Mouse (Mus musculus): ENCODE measurements around the gene Nsrp1. TPM values are rescaled to one million over a fixed set of nuclear protein-coding genes. Genes with fewer than 3 reads are reported as not detected.
A peak's percentile ranks its signal among the peaks of the same experiment; 100 is the strongest.

Nsrp1 gene
- polyA plus RNA-seq, 1 experiment from 2014 or later, result 75.1 TPM

GRCm38 (mm10) chr11:77031151-77031934 lies 46.9 kb downstream of the Nsrp1 start:
- Histone ChIP-seq H3K27ac (no peak overlapping the region), H3K4me1 (no peaks in the 10 kb centered on the region), H3K9me3 (replicated peaks) (no peaks in the 10 kb centered on the region), H3K36me3 (no peaks in the 10 kb centered on the region), H3K4me2 (no peak overlapping the region), H3K4me3 (replicated peaks) (no peak overlapping the region), H3K27me3 (no peaks in the 10 kb centered on the region), H3K9ac (no peak overlapping the region)
- WGBS, result 81% methylated on average over 14 of the region's 14 CpGs
- ATAC-seq (replicated peaks; ENCODE audit: low FRiP score), result no peak

GRCm38 (mm10) chr11:77028157-77028556 lies 50.1 kb downstream of the Nsrp1 start:
- no peaks in the 10 kb centered on the region for H3K27me3 ChIP-seq
- H3K36me3 ChIP-seq, result no peaks in the 10 kb centered on the region
- no peak overlapping the region for H3K9ac ChIP-seq
- no peak overlapping the region for H3K4me3 ChIP-seq (replicated peaks)
- H3K9me3 ChIP-seq (replicated peaks), result no peaks in the 10 kb centered on the region
- WGBS, result 86% methylated on average over 3 of the region's 3 CpGs
- no peaks in the 10 kb centered on the region for H3K4me1 ChIP-seq
- no peak overlapping the region for H3K4me2 ChIP-seq
- no peak overlapping the region for H3K27ac ChIP-seq
- no peak for ATAC-seq (replicated peaks; ENCODE audit: low FRiP score)

GRCm38 (mm10) chr11:77026559-77026958 lies 51.7 kb downstream of the Nsrp1 start:
- Histone ChIP-seq H3K9ac (no peak overlapping the region), H3K4me1 (no peaks in the 10 kb centered on the region), H3K9me3 (replicated peaks) (no peaks in the 10 kb centered on the region), H3K4me3 (replicated peaks) (no peak overlapping the region), H3K4me2 (no peak overlapping the region), H3K27ac (no peak overlapping the region), H3K27me3 (no peaks in the 10 kb centered on the region), H3K36me3 (no peaks in the 10 kb centered on the region)
- 76% methylated on average over 3 of the region's 3 CpGs for WGBS
- no peak for ATAC-seq (replicated peaks; ENCODE audit: low FRiP score)

GRCm38 (mm10) chr11:77021749-77022396 lies 56.4 kb downstream of the Nsrp1 start:
- no peaks in the 10 kb centered on the region for H3K4me1 ChIP-seq
- no peak overlapping the region for H3K9ac ChIP-seq
- ATAC-seq (replicated peaks; ENCODE audit: low FRiP score), result no peak
- H3K4me2 ChIP-seq, result no peak overlapping the region
- no peaks in the 10 kb centered on the region for H3K36me3 ChIP-seq
- H3K9me3 ChIP-seq (replicated peaks), result no peaks in the 10 kb centered on the region
- no peak overlapping the region for H3K4me3 ChIP-seq (replicated peaks)
- H3K27me3 ChIP-seq, result no peaks in the 10 kb centered on the region
- 77% methylated on average over 9 of the region's 9 CpGs for WGBS
- no peak overlapping the region for H3K27ac ChIP-seq

- no peak for ATAC-seq (replicated peaks; ENCODE audit: low FRiP score)
- Histone ChIP-seq H3K4me3 (replicated peaks) (no peak overlapping the region), H3K27me3 (no peaks in the 10 kb centered on the region), H3K36me3 (no peaks in the 10 kb centered on the region), H3K27ac (no peak overlapping the region), H3K4me1 (no peaks in the 10 kb centered on the region), H3K9ac (no peak overlapping the region), H3K4me2 (no peak overlapping the region), H3K9me3 (replicated peaks) (no peaks in the 10 kb centered on the region)
- WGBS, result 66% methylated on average over 8 of the region's 8 CpGs
Measured at GRCm38 (mm10) chr11:77019539-77019938, 58.7 kb downstream of the Nsrp1 start.

- Histone ChIP-seq H3K9ac (no peak overlapping the region), H3K9me3 (replicated peaks) (no peaks in the 10 kb centered on the region), H3K27ac (no peak overlapping the region), H3K36me3 (no peaks in the 10 kb centered on the region), H3K4me1 (no peaks in the 10 kb centered on the region), H3K4me3 (replicated peaks) (no peak overlapping the region), H3K4me2 (no peak overlapping the region), H3K27me3 (no peaks in the 10 kb centered on the region)
- 74% methylated on average over 11 of the region's 11 CpGs for WGBS
- ATAC-seq (replicated peaks; ENCODE audit: low FRiP score), result no peak
Measured at GRCm38 (mm10) chr11:77018046-77018445, 60.2 kb downstream of the Nsrp1 start.

GRCm38 (mm10) chr11:77010762-77011475 lies 67.3 kb downstream of the Nsrp1 start:
- Histone ChIP-seq H3K36me3 (no peaks in the 10 kb centered on the region), H3K27ac (no peak overlapping the region), H3K4me2 (no peak overlapping the region), H3K4me3 (replicated peaks) (no peak overlapping the region), H3K4me1 (peaks cover 8% of the 10 kb centered on the region; the same call in 1 of the 2 replicates), H3K27me3 (no peaks in the 10 kb centered on the region), H3K9ac (no peak overlapping the region), H3K9me3 (replicated peaks) (no peaks in the 10 kb centered on the region)
- no peak for ATAC-seq (replicated peaks; ENCODE audit: low FRiP score)
- 66% methylated on average over 10 of the region's 10 CpGs for WGBS

GRCm38 (mm10) chr11:77009069-77010025 lies 68.9 kb downstream of the Nsrp1 start:
- H3K4me3 ChIP-seq (replicated peaks), result no peak overlapping the region
- ATAC-seq (replicated peaks; ENCODE audit: low FRiP score), result no peak
- no peak overlapping the region for H3K4me2 ChIP-seq

GRCm38 (mm10) chr11:77006616-77007015 lies 71.6 kb downstream of the Nsrp1 start:
- Histone ChIP-seq H3K4me2 (no peak overlapping the region), H3K27ac (no peak overlapping the region), H3K4me1 (peaks cover 8% of the 10 kb centered on the region; the same call in 1 of the 2 replicates), H3K9ac (no peak overlapping the region), H3K9me3 (replicated peaks) (no peaks in the 10 kb centered on the region), H3K4me3 (replicated peaks) (no peak overlapping the region), H3K36me3 (no peaks in the 10 kb centered on the region), H3K27me3 (peaks cover 8% of the 10 kb centered on the region)
- ATAC-seq (replicated peaks; ENCODE audit: low FRiP score), result no peak
- WGBS, result 36% methylated on average over 6 of the region's 6 CpGs

More at GRCm38 (mm10) chr11:77009069-77010025, 68.9 kb downstream of the Nsrp1 start:
- Histone ChIP-seq H3K36me3 (no peaks in the 10 kb centered on the region), H3K27me3 (peaks cover 1% of the 10 kb centered on the region; the same call in 1 of the 2 replicates), H3K9ac (no peak overlapping the region), H3K27ac (peak overlapping the region; percentile 60; the same call in 1 of the 2 replicates), H3K9me3 (replicated peaks) (no peaks in the 10 kb centered on the region), H3K4me1 (peaks cover 8% of the 10 kb centered on the region; the same call in 1 of the 2 replicates)
- WGBS, result 68% methylated on average over 16 of the region's 16 CpGs

- H3K27me3 ChIP-seq, result peaks cover 14% of the 10 kb centered on the region
- H3K4me3 ChIP-seq (replicated peaks), result no peak overlapping the region
- H3K9ac ChIP-seq, result no peak overlapping the region
- ATAC-seq (replicated peaks; ENCODE audit: low FRiP score), result no peak
- WGBS, result 64% methylated on average over 4 of the region's 4 CpGs
- H3K9me3 ChIP-seq (replicated peaks), result no peaks in the 10 kb centered on the region
- no peak overlapping the region for H3K4me2 ChIP-seq
- no peak overlapping the region for H3K27ac ChIP-seq
- no peaks in the 10 kb centered on the region for H3K36me3 ChIP-seq
- H3K4me1 ChIP-seq, result peaks cover 8% of the 10 kb centered on the region; the same call in 1 of the 2 replicates
Measured at GRCm38 (mm10) chr11:77005881-77006280, 72.4 kb downstream of the Nsrp1 start.

GRCm38 (mm10) chr11:77002361-77002760 lies 75.9 kb downstream of the Nsrp1 start:
- H3K36me3 ChIP-seq, result no peaks in the 10 kb centered on the region
- H3K27me3 ChIP-seq, result peaks cover 45% of the 10 kb centered on the region
- no peak overlapping the region for H3K27ac ChIP-seq
- no peak overlapping the region for H3K4me2 ChIP-seq
- WGBS, result 57% methylated on average over 1 of the region's 1 CpGs
- H3K9ac ChIP-seq, result no peak overlapping the region
- H3K4me1 ChIP-seq, result peaks cover 22% of the 10 kb centered on the region
- H3K9me3 ChIP-seq (replicated peaks), result no peaks in the 10 kb centered on the region
- no peak overlapping the region for H3K4me3 ChIP-seq (replicated peaks)
- no peak for ATAC-seq (replicated peaks; ENCODE audit: low FRiP score)
